Mouse (Mus musculus) layer of hippocampus, adult 9-11 months (tissue): Measurements from ENCODE around the gene Acot7.
"Not testable (repeated sequence)": the region's sequence is repeated elsewhere in the genome, so short reads cannot be mapped to it uniquely, and the experiment has no call there.

Source experiments
- DNase-seq: peaks from one replicate; pipeline ENCODE4 v3.0.0; 2022

The Acot7 gene

DNA sequence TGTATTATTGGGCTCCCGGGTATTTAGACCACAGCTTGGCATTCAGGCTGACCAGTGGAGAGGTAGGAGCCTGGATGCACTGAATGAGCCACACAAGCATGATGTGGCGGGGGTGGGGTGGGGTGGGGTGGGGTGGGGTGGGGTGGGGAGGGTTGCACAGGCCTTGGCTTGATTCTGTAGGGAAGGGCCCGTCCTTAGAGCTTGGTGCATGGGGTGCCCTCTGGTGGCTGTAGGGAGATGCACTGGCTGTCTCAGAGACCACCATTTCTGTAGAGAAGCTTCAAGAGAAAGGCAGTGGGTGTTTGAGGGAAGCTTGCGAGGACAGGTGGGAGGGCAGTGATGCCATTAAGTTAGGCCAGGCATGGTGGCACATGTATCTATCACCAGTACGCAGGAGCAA, 34.6 kb downstream of the Acot7 start:
- peak; percentile 74 for DNase-seq

DNA sequence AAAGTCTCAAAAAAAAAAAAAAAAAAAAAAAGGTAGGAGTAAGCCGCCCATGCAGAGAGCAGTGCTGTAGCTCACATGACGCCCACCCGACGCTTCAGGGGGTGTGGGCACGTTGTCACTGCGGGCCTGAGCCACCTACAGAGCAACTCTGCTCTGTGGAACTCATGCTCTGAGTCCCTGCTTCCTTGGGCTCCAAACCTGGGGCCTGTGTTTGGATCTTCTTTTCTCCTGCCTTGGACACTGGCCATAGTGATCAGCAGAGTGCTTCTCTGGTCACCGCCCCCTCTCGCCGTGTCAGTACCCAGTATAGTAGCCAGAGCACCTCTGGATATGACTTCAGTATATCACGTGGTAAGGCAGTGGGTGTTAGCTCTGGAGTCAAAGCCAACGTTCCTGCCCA, 35.0 kb downstream of the Acot7 start:
- DNase-seq, result no peak

- DNase-seq, result peak; percentile 86
Measured at GRCm38 (mm10) chr4:152213760-152214480, 36.0 kb downstream of the Acot7 start.

- DNase-seq, result no peak
Measured at GRCm38 (mm10) chr4:152214871-152215415, 37.0 kb downstream of the Acot7 start.

GRCm38 (mm10) chr4:152219591-152219990, 41.7 kb downstream of the Acot7 start:
- no peak for DNase-seq

GRCm38 (mm10) chr4:152220771-152221410, 43.0 kb downstream of the Acot7 start:
- no peak for DNase-seq

DNA sequence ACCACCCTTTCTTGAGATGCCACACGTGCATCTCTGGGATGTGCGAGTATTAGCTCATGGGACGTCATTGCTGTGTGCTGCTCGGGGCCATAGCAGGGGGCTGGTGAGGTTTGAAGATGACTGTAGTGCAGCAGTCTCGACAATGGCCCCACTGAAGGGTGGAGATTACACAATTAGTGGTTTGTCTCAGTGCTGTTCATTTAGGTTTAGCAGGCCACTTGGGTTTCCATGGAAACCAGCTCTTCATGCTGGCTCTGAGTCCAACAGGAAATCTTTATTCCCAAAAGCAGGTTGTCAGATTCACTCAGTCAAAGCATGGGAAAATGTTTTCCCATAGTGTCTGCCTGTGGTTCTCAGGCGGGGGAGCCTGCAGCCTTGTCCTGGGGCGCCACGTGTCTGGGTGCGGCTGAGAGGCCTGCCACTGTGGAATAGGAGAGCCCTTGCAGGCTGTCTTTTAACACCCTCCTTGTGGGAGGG, 43.5 kb downstream of the Acot7 start:
- peak; percentile 73 for DNase-seq

- no peak for DNase-seq
Measured at GRCm38 (mm10) chr4:152222111-152222510, 44.2 kb downstream of the Acot7 start.

DNA sequence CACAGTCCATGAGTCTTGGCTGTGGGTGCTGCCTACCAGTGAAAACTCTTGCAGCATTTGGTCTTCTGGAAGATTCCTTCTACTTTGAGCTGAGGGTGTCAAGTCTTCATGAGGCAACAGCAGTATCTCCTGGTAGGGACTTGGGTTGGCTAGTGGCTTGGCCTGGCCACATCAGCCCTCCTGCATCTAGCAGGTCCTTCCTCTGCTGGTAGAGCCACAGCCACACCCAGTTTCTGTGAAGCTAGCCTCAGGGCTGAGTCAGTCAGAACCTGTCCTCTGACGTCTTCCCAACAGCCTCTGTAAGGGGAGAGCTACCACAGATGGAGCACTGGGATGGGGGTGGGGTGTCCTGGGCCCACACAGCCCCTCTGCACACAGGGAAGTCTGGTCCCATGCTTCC, 44.6 kb downstream of the Acot7 start:
- DNase-seq, result no peak

DNA sequence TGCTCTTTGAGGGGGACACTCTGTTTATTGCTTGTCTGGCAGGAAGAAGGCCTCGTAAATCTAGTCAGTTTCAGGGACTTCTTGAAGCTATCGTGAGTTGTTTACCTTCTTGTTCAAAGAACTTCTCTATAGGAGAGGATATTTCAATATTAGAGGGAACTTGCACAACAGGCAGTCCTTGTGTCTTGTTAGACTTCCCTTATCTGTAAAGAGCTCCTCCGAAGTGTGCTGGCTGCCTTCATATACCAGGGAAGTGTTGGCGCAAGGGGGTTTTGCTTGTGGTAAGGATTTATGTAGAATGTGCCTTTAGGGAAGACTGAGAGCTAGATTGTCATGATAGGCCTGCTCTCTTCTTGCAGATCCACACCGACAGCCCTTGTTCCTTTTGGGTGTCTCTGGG, 46.2 kb downstream of the Acot7 start:
- no peak for DNase-seq

- DNase-seq, result peak; percentile 88
Measured at GRCm38 (mm10) chr4:152226901-152227486, 49.1 kb downstream of the Acot7 start.

DNA sequence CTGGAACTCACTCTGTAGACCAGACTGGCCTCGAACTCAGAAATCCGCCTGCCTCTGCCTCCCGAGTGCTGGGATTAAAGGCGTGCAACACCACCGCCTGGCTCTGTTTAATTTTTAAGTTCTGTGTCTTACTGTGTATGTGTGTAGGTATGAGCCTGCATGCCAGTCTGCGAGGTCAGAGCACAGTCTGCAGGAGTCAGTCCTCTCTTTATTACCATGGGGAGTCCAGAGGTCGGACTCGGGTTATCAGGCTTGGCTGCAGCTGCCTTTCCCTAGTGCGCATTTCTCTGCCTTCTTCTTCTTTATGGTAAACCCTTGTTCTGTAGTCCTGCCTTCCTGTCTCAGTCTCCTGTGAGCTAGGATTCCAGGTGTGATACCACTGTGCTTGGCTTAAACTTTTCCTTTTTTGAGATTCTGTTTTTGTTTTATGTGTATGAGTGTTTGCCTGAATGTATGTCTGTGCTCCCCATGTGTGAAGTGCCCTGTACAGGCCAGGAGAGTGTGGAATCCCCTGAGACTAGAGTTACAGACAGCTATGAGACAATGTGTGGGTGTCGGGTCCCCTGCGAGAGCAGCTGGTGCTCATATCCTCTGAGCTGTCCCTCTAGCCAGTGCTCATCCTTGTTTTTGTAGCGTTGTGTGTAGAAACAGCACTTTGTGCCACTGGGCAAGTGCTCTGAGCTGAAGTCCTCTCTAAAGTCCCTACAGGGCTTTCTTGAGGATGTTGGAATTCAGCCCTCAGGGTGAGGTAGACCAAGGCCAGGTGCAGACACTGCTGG, 50.0 kb downstream of the Acot7 start:
- DNase-seq, result no peak

GRCm38 (mm10) chr4:152230331-152230730, 52.4 kb downstream of the Acot7 start:
- not testable (repeated sequence) for DNase-seq

DNA sequence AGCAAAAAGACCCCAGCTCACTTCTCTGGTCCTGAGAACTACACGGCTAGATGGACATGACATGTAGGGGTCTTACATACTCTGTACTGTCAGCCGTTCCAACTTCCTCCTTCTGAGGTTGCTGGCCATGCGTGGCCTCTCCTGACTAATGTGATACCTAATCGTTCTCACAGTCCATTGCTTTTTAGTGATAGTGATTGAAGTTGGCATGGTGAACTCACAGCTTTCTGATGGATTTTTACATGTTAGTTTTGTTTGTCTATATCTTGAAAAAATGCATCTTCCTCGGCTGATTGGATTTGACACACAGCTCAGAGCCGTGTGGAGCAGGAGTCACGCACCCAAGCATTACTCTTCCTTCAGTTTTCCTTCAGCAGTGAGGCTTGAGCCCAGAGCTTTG, 53.4 kb downstream of the Acot7 start:
- DNase-seq, result no peak

- DNase-seq, result no peak
Measured at GRCm38 (mm10) chr4:152232411-152232903, 54.5 kb downstream of the Acot7 start.

- DNase-seq, result no peak
Measured at GRCm38 (mm10) chr4:152239974-152240373, 62.0 kb downstream of the Acot7 start.

- DNase-seq, result no peak
Measured at GRCm38 (mm10) chr4:152243241-152243891, 65.4 kb downstream of the Acot7 start.

GRCm38 (mm10) chr4:152243969-152244368, 66.0 kb downstream of the Acot7 start:
- no peak for DNase-seq

- no peak for DNase-seq
Measured at GRCm38 (mm10) chr4:152244545-152245522, 66.9 kb downstream of the Acot7 start.

DNA sequence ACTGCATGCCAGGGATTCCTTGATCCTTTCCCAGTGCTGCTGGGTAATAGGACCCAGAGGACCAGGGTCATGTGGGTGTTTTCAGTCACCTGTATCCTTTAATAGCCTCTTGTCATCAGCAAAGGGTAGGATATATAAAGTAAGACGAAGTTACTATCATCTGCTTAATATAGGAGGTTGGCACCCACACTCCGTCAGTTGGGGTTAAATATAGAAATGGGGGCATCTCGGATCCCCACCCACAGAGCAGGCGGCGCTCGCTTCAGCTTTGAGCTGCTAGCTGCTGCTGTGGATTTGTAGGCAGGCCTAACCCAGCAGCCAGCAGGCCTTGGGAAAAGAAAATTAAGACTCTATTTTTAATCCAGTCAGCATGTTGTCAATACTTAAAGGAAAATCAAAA, 68.1 kb downstream of the Acot7 start:
- DNase-seq, result peak; percentile 87

- no peak for DNase-seq
Measured at GRCm38 (mm10) chr4:152247195-152247594, 69.3 kb downstream of the Acot7 start.
